Comparison of ENCODE assay signal across 8 mouse cellular contexts in genomic region chr19:40588847-40589529, GRCm38 (mm10). TPM values are rescaled to one million over a fixed set of nuclear protein-coding genes. Genes with fewer than 3 reads are reported as not detected.
DNase-seq lines count a peak whose midpoint lies in the region; ATAC-seq and TF ChIP-seq lines count a peak whose summit lies in the region.

No protein-coding gene starts in this region.

- H3K4me3 ChIP-seq in ES-Bruce4 (ENCODE audit: low read depth, low read length) = peak overlapping the region; percentile 89
- peak overlapping the region; percentile 82 for H3K4me3 ChIP-seq in forebrain, embryonic 13.5 days
- H3K4me3 ChIP-seq in neural tube, embryonic 15.5 days (replicated peaks) = peak overlapping the region; percentile 77

- TF ChIP-seq POLR2A in ES-Bruce4 (IDR thresholded peaks at IDR 0.05; ENCODE audit: insufficient read depth, low read length) = no peak

- H3K36me3 ChIP-seq in ES-Bruce4 (ENCODE audit: control insufficient read depth, insufficient read depth, low read length, poor library complexity, severe bottlenecking) = peaks cover 5% of the 10 kb centered on the region
- peaks cover 8% of the 10 kb centered on the region for H3K36me3 ChIP-seq in forebrain, embryonic 13.5 days (ENCODE audit: poor library complexity, severe bottlenecking)
- peaks cover 11% of the 10 kb centered on the region; the same call in 1 of the 2 replicates for H3K36me3 ChIP-seq in neural tube, embryonic 15.5 days

- TF ChIP-seq CTCF in ES-Bruce4 (IDR thresholded peaks at IDR 0.05; ENCODE audit: low read depth, low read length) = peak; percentile 65

- H3K9me3 ChIP-seq in ES-Bruce4 (replicated peaks; ENCODE audit: control insufficient read depth, insufficient read depth, low read length, poor library complexity, severe bottlenecking) = no peaks in the 10 kb centered on the region
- H3K9me3 ChIP-seq in forebrain, embryonic 13.5 days (replicated peaks) = no peaks in the 10 kb centered on the region
- no peaks in the 10 kb centered on the region for H3K9me3 ChIP-seq in neural tube, embryonic 15.5 days (replicated peaks)

- TF ChIP-seq EP300 in ES-Bruce4 (IDR thresholded peaks at IDR 0.05; ENCODE audit: insufficient read depth, low read depth, low read length) = no peak

- DNase-seq in heart, postnatal 14 days = peak; percentile 86 to 92
- peak; percentile 93 for DNase-seq in layer of hippocampus, adult 11-12 months (ENCODE audit: low spot score)
- peak; percentile 88 to 90 for DNase-seq in lung, adult 18-20 months
- DNase-seq in testis, postnatal 14 days (ENCODE audit: low spot score) = peak; percentile 78

- WGBS in forebrain, embryonic 13.5 days = under 1% methylated on average over 18 of the region's 18 CpGs
- under 1% methylated on average over 18 of the region's 18 CpGs for WGBS in neural tube, embryonic 15.5 days

- H3K27me3 ChIP-seq in ES-Bruce4 (ENCODE audit: control insufficient read depth, insufficient read depth, low read length, poor library complexity, severe bottlenecking) = no peaks in the 10 kb centered on the region
- no peaks in the 10 kb centered on the region for H3K27me3 ChIP-seq in forebrain, embryonic 13.5 days
- H3K27me3 ChIP-seq in neural tube, embryonic 15.5 days (replicated peaks) = no peaks in the 10 kb centered on the region

- H3K27ac ChIP-seq in ES-Bruce4 (ENCODE audit: insufficient read depth, low read length) = peak overlapping the region; percentile 83; the same call in 1 of the 2 replicates
- H3K27ac ChIP-seq in forebrain, embryonic 13.5 days = peak overlapping the region; percentile 65
- peak overlapping the region; percentile 86 for H3K27ac ChIP-seq in neural tube, embryonic 15.5 days (replicated peaks)

- H3K4me2 ChIP-seq in forebrain, embryonic 13.5 days = peak overlapping the region; percentile 72
- peak overlapping the region; percentile 80 for H3K4me2 ChIP-seq in neural tube, embryonic 15.5 days

- no peaks in the 10 kb centered on the region for H3K4me1 ChIP-seq in ES-Bruce4 (ENCODE audit: control insufficient read depth, insufficient read depth, low read length)
- peaks cover 13% of the 10 kb centered on the region for H3K4me1 ChIP-seq in forebrain, embryonic 13.5 days
- H3K4me1 ChIP-seq in neural tube, embryonic 15.5 days = peaks cover 25% of the 10 kb centered on the region

- intact Hi-C loops in heart, postnatal 14 days (cut with DNase I) = loop anchor here (1.0 to 10.0 kb wide), 2 partner anchors 133 to 246 kb away; partner anchors contain the start of gene Ccnj

- H3K9ac ChIP-seq in ES-Bruce4 (ENCODE audit: low read depth, poor library complexity, severe bottlenecking) = peak overlapping the region; percentile 86
- H3K9ac ChIP-seq in forebrain, embryonic 13.5 days = peak overlapping the region; percentile 64
- H3K9ac ChIP-seq in neural tube, embryonic 15.5 days (replicated peaks) = peak overlapping the region; percentile 81

- ATAC-seq in cerebellum, adult (ENCODE audit: insufficient number of reproducible peaks, low FRiP score, low TSS enrichment) = peak; percentile 39; the same call in 1 of the 2 replicates
- peak; percentile 77 for ATAC-seq in forebrain, embryonic 13.5 days
- peak; percentile 80 for ATAC-seq in neural tube, embryonic 15.5 days (ENCODE audit: low FRiP score)

RNA-seq across cellular contexts. Expression of gene Aldh18a1, which starts 0.7 kb away (rescaled TPM):
- polyA plus RNA-seq in ES-Bruce4 (2011; ENCODE audit: insufficient read depth, insufficient read length, low read depth, missing spikeins) = 39.1 and 46.3 TPM in 2 replicates
- polyA plus RNA-seq in forebrain, embryonic 13.5 days (2015; fragmentation: Nextera tagmentation; extraction: Ambion mirVana) = 81.4 and 87.0 TPM in 2 replicates
- total RNA-seq in heart, postnatal 14 days (2021) = 10 to 100 TPM in 1 of 2 experiments, 1 to 10 TPM in 1; 9.9 to 12.2 TPM
- 43.0 and 49.1 TPM in 2 replicates for polyA plus RNA-seq in neural tube, embryonic 15.5 days (2015; fragmentation: Nextera tagmentation; extraction: Ambion mirVana)

RNA-seq across cellular contexts. Expression of gene Tctn3, which starts 23.0 kb away (rescaled TPM):
- polyA plus RNA-seq in ES-Bruce4 (2011; ENCODE audit: insufficient read depth, insufficient read length, low read depth, missing spikeins) = 8.6 and 8.7 TPM in 2 replicates
- 11.6 and 12.7 TPM in 2 replicates for polyA plus RNA-seq in forebrain, embryonic 13.5 days (2015; fragmentation: Nextera tagmentation; extraction: Ambion mirVana)
- total RNA-seq in heart, postnatal 14 days (2021) = 1 to 10 TPM; 8.6 to 8.8 TPM
- polyA plus RNA-seq in neural tube, embryonic 15.5 days (2015; fragmentation: Nextera tagmentation; extraction: Ambion mirVana) = 13.7 and 14.8 TPM in 2 replicates

RNA-seq across cellular contexts. Expression of gene Entpd1, which starts 23.2 kb away (rescaled TPM):
- 2.1 TPM in 1 of 2 replicates, not detected in the other for polyA plus RNA-seq in ES-Bruce4 (2011; ENCODE audit: insufficient read depth, insufficient read length, low read depth, missing spikeins)
- polyA plus RNA-seq in forebrain, embryonic 13.5 days (2015; fragmentation: Nextera tagmentation; extraction: Ambion mirVana) = 8.8 and 12.4 TPM in 2 replicates
- total RNA-seq in heart, postnatal 14 days (2021) = 10 to 100 TPM; 34.5 to 40.2 TPM
- polyA plus RNA-seq in neural tube, embryonic 15.5 days (2015; fragmentation: Nextera tagmentation; extraction: Ambion mirVana) = 7.0 and 10.4 TPM in 2 replicates

Comparison
In these comparisons a context has a peak if more than half of its experiments do, and no peak if none do; other contexts are left out.
1. Peak in every context shown above with its lines: DNase-seq, ATAC-seq, H3K4me3 ChIP-seq and H3K27ac ChIP-seq.